Mouse (Mus musculus) intestine, embryonic 15.5 days (tissue): Measurements from ENCODE around the gene Gm525. TPM values are rescaled to one million over a fixed set of nuclear protein-coding genes. Genes with fewer than 3 reads are reported as not detected.
A peak's percentile ranks its signal among the peaks of the same experiment; 100 is the strongest.
"Not testable (repeated sequence)": the region's sequence is repeated elsewhere in the genome, so short reads cannot be mapped to it uniquely, and the experiment has no call there.

Experiments
- ATAC-seq: fragments of 200-750 bp; cut with Nextera tagmentation; 2 replicates; pipeline ENCODE4 v1.8.0; 2017; ENCODE audit warnings: moderate TSS enrichment, moderate library complexity
- H3K27ac ChIP-seq: fragments of 300-500 bp; sonication (generic); 2 replicates; pipeline ENCODE4 v1.5.1; 2015; ENCODE audit warnings: mild to moderate bottlenecking, inconsistent platforms
- H3K27me3 ChIP-seq: fragments of 300-500 bp; sonication (generic); replicated peaks from 2 replicates; pipeline ENCODE4 v1.6.1; 2015; ENCODE audit warnings: inconsistent platforms
- H3K36me3 ChIP-seq: fragments of 300-500 bp; sonication (generic); 2 replicates; pipeline ENCODE4 v1.6.1; 2015; ENCODE audit warnings: inconsistent platforms
- H3K4me1 ChIP-seq: fragments of 300-500 bp; sonication (generic); replicated peaks from 2 replicates; pipeline ENCODE4 v1.6.1; 2015; ENCODE audit warnings: inconsistent platforms
- H3K4me2 ChIP-seq: fragments of 300-500 bp; sonication (generic); replicated peaks from 2 replicates; pipeline ENCODE4 v1.6.1; 2015; ENCODE audit warnings: mild to moderate bottlenecking, inconsistent platforms
- H3K4me3 ChIP-seq: fragments of 300-500 bp; sonication (generic); replicated peaks from 2 replicates; pipeline ENCODE4 v1.5.1; 2015; ENCODE audit warnings: inconsistent platforms
- H3K9ac ChIP-seq: fragments of 300-500 bp; sonication (generic); 2 replicates; pipeline ENCODE4 v1.6.1; 2015; ENCODE audit warnings: inconsistent platforms
- H3K9me3 ChIP-seq: fragments of 300-500 bp; sonication (generic); 2 replicates; pipeline ENCODE4 v1.6.1; 2016; ENCODE audit warnings: inconsistent platforms
- WGBS: fragments of 180-500 bp; shearing (Covaris S2); methylation state at CpG from one replicate; pipeline ENCODE4 v1.1.7; 2015; 5-methylcytosine and 5-hydroxymethylcytosine counted together
- polyA plus RNA-seq: library from polyadenylated mRNA; unstranded; fragments of >200 nt; fragmentation: Nextera tagmentation; extraction: Ambion mirVana; gene quantifications from 2 replicates; pipeline ENCODE4 v1.2.1, GENCODE M21; 2015

Gm525 gene
- polyA plus RNA-seq, 1 experiment from 2014 or later, result 1.1 TPM

- 89% methylated on average over 7 of the region's 7 CpGs for WGBS
- H3K27me3 ChIP-seq, result no peaks in the 10 kb centered on the region
- H3K36me3 ChIP-seq, result peaks cover 15% of the 10 kb centered on the region
These were observed 30.6 kb upstream of the Gm525 start for GRCm38 (mm10) chr11:89043046-89043445.

DNA sequence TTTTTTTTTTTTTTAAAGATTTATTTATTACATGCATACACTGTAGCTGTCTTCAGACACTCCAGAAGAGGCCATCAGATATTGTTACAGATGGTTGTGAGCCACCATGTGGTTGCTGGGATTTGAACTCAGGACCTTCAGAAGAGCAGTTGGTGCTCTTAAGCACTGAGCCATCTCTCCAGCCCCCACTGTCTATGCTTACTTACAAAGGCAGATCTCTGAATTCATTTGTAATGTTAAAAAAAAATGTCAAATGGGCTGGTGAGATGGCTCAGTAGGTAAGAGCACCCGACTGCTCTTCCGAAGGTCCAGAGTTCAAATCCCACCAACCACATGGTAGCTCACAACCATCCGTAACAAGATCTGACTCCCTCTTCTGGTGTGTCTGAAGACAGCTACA is 28.1 kb upstream of the Gm525 start:
- H3K27ac ChIP-seq, H3K4me3 ChIP-seq, H3K9me3 ChIP-seq, H3K4me1 ChIP-seq, H3K27me3 ChIP-seq, H3K9ac ChIP-seq, ATAC-seq, H3K4me2 ChIP-seq: not testable (repeated sequence)
- WGBS, result 89% methylated on average over 3 of the region's 3 CpGs
- peaks cover 12% of the 10 kb centered on the region for H3K36me3 ChIP-seq

More at GRCm38 (mm10) chr11:89043046-89043445, 30.6 kb upstream of the Gm525 start:
- H3K4me3 ChIP-seq, result no peak overlapping the region
- no peak overlapping the region for H3K9ac ChIP-seq
- no peaks in the 10 kb centered on the region for H3K9me3 ChIP-seq
- ATAC-seq, result no peak
- no peak overlapping the region for H3K27ac ChIP-seq
- no peaks in the 10 kb centered on the region for H3K4me1 ChIP-seq
- no peak overlapping the region for H3K4me2 ChIP-seq

- WGBS, result 91% methylated on average over 3 of the region's 3 CpGs
- Histone ChIP-seq H3K27ac (no peak overlapping the region), H3K36me3 (peaks cover 12% of the 10 kb centered on the region), H3K4me2 (no peak overlapping the region), H3K27me3 (no peaks in the 10 kb centered on the region), H3K4me1 (no peaks in the 10 kb centered on the region), H3K9me3 (no peaks in the 10 kb centered on the region), H3K4me3 (no peak overlapping the region), H3K9ac (no peak overlapping the region)
- ATAC-seq, result no peak
These were observed 27.6 kb upstream of the Gm525 start for GRCm38 (mm10) chr11:89046021-89046420.

GRCm38 (mm10) chr11:89051767-89052166 is 21.9 kb upstream of the Gm525 start:
- Histone ChIP-seq H3K36me3 (no peaks in the 10 kb centered on the region; the same call in 1 of the 2 replicates), H3K4me2 (no peak overlapping the region), H3K27ac (no peak overlapping the region), H3K4me1 (peaks cover 7% of the 10 kb centered on the region; the same call in 1 of the 2 replicates), H3K9me3 (no peaks in the 10 kb centered on the region), H3K27me3 (no peaks in the 10 kb centered on the region), H3K9ac (no peak overlapping the region), H3K4me3 (no peak overlapping the region)
- ATAC-seq, result no peak
- 87% methylated on average over 6 of the region's 6 CpGs for WGBS

DNA sequence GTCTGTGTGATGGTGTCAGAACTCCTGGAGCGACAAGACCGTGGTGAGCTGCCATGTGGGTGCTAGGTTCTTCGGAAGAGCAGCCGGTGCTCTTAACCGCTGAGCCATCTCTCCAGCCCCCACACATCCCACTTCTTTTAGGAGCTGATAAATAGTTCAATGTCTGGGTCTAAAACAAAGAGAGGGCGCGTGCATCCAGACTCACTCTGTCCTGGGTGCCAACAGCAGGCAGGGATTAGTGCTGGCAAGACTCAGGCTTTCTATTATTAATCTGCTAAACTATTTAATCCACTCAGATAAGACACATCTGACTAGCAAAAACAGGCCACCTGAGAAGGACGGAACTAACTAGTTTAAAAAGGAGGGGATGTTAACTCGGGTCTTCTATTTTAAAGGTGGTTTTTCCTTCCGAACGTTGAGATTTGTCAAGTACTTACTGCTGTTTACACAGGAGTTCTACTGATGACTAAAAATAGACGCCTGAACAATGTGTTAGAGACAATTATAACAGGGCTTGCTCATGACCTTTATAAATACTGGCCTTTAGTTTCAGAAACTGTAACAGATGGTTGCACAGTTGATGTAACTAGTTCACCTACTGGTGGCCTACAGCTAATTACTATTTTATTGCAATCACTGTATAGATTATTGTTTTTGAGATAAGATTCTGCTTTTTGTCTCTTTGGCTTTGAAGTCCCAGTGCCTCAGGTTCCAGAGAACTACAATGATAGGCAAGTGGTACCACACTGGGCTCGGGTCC is 17.5 kb upstream of the Gm525 start:
- H3K4me2 ChIP-seq, result no peak overlapping the region

DNA sequence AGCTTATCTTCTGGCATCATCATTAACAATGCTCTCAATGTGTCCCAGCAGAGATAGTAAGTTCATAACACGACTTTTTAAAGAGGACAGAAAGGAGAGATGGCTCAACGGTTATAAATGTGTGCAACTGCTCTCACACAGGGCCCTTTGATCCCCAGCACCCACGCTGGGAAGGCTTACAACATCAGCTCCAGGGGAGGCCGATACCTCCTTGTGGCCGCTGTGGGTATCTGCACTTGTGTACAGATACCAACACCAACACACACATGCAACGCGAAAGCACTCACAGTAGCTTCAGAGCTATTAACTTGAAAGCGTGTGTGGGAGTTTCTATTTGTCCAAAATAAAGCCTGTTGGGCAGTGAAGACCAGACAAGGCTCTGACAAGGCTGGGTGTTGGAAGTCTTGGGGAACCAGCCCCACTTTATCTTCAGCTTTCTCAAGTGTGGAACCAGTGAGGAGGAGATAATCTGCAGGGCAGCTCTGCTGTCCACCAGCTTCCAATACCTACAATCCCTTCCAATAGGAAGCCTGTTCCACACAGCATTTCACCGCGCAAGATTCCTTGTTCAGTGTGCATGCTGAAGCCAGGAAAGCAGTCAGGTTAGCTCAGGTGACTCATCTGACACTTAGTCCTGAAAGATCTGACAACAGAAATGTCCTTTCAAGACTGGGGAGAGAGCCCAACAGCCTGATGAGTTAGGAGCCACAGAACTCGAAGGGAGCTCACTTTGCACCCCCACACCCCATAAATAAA is 14.9 kb upstream of the Gm525 start:
- H3K4me1 ChIP-seq, result peaks cover 24% of the 10 kb centered on the region
- no peak overlapping the region for H3K27ac ChIP-seq
- H3K27me3 ChIP-seq, result no peaks in the 10 kb centered on the region
- no peaks in the 10 kb centered on the region for H3K36me3 ChIP-seq
- peak overlapping the region; percentile 93 for H3K4me2 ChIP-seq
- no peak for ATAC-seq
- 71% methylated on average over 11 of the region's 11 CpGs for WGBS
- H3K4me3 ChIP-seq, result no peak overlapping the region
- H3K9me3 ChIP-seq, result no peaks in the 10 kb centered on the region
- H3K9ac ChIP-seq, result no peak overlapping the region

More for the DNA sequence above, 17.5 kb upstream of the Gm525 start:
- ATAC-seq, result no peak
- H3K4me3 ChIP-seq, result no peak overlapping the region
- WGBS, result 62% methylated on average over 13 of the region's 13 CpGs
- peaks cover 24% of the 10 kb centered on the region for H3K4me1 ChIP-seq
- H3K27ac ChIP-seq, result no peak overlapping the region
- H3K9me3 ChIP-seq, result no peaks in the 10 kb centered on the region
- H3K36me3 ChIP-seq, result no peaks in the 10 kb centered on the region
- no peak overlapping the region for H3K9ac ChIP-seq
- no peaks in the 10 kb centered on the region for H3K27me3 ChIP-seq

GRCm38 (mm10) chr11:89059919-89060422 is 13.7 kb upstream of the Gm525 start:
- WGBS, result 1% methylated on average over 33 of the region's 33 CpGs
- Histone ChIP-seq H3K27ac (peak overlapping the region; percentile 72), H3K9ac (peak overlapping the region; percentile 78), H3K27me3 (no peaks in the 10 kb centered on the region), H3K4me2 (peak overlapping the region; percentile 93), H3K4me1 (peaks cover 24% of the 10 kb centered on the region), H3K9me3 (no peaks in the 10 kb centered on the region), H3K36me3 (no peaks in the 10 kb centered on the region), H3K4me3 (peak overlapping the region; percentile 90)
- peak; percentile 72; the same call in 1 of the 2 replicates for ATAC-seq

- Histone ChIP-seq H3K36me3 (no peaks in the 10 kb centered on the region), H3K27me3 (no peaks in the 10 kb centered on the region), H3K4me1 (peaks cover 24% of the 10 kb centered on the region), H3K4me3 (peak overlapping the region; percentile 90), H3K4me2 (peak overlapping the region; percentile 93), H3K9ac (peak overlapping the region; percentile 78), H3K9me3 (no peaks in the 10 kb centered on the region), H3K27ac (peak overlapping the region; percentile 72)
- ATAC-seq, result peak; percentile 97
- under 1% methylated on average over 63 of the region's 63 CpGs for WGBS
These were observed 13.1 kb upstream of the Gm525 start for GRCm38 (mm10) chr11:89060423-89061089.

GRCm38 (mm10) chr11:89061362-89061761 is 12.3 kb upstream of the Gm525 start:
- H3K36me3 ChIP-seq, result no peaks in the 10 kb centered on the region
- no peak for ATAC-seq
- 76% methylated on average over 7 of the region's 7 CpGs for WGBS

GRCm38 (mm10) chr11:89064312-89064711 is 9.3 kb upstream of the Gm525 start:
- Histone ChIP-seq H3K9me3 (no peaks in the 10 kb centered on the region), H3K27ac (no peak overlapping the region), H3K27me3 (no peaks in the 10 kb centered on the region), H3K4me1 (peaks cover 7% of the 10 kb centered on the region), H3K4me3 (no peak overlapping the region), H3K36me3 (no peaks in the 10 kb centered on the region), H3K9ac (no peak overlapping the region), H3K4me2 (no peak overlapping the region)
- WGBS, result 70% methylated on average over 6 of the region's 6 CpGs
- ATAC-seq, result no peak

More at GRCm38 (mm10) chr11:89061362-89061761, 12.3 kb upstream of the Gm525 start:
- no peaks in the 10 kb centered on the region for H3K27me3 ChIP-seq
- H3K27ac ChIP-seq, result no peak overlapping the region
- H3K4me2 ChIP-seq, result no peak overlapping the region
- no peaks in the 10 kb centered on the region for H3K9me3 ChIP-seq
- no peak overlapping the region for H3K9ac ChIP-seq
- H3K4me3 ChIP-seq, result no peak overlapping the region
- peaks cover 21% of the 10 kb centered on the region for H3K4me1 ChIP-seq

- WGBS, result 93% methylated on average over 3 of the region's 3 CpGs
- no peak for ATAC-seq
These were observed 8.3 kb upstream of the Gm525 start for GRCm38 (mm10) chr11:89065297-89065696.

GRCm38 (mm10) chr11:89066126-89066525 is 7.5 kb upstream of the Gm525 start:
- H3K4me3 ChIP-seq, result no peak overlapping the region
- H3K27me3 ChIP-seq, result no peaks in the 10 kb centered on the region
- no peak overlapping the region for H3K4me2 ChIP-seq
- no peaks in the 10 kb centered on the region for H3K4me1 ChIP-seq
- no peaks in the 10 kb centered on the region for H3K36me3 ChIP-seq
- H3K9me3 ChIP-seq, result no peaks in the 10 kb centered on the region
- no peak overlapping the region for H3K27ac ChIP-seq
- H3K9ac ChIP-seq, result no peak overlapping the region
- ATAC-seq, result no peak
- 81% methylated on average over 6 of the region's 6 CpGs for WGBS

More at GRCm38 (mm10) chr11:89065297-89065696, 8.3 kb upstream of the Gm525 start:
- Histone ChIP-seq H3K4me2 (no peak overlapping the region), H3K9me3 (no peaks in the 10 kb centered on the region), H3K27ac (no peak overlapping the region), H3K4me1 (no peaks in the 10 kb centered on the region), H3K36me3 (no peaks in the 10 kb centered on the region), H3K9ac (no peak overlapping the region), H3K27me3 (no peaks in the 10 kb centered on the region), H3K4me3 (no peak overlapping the region)
